Mouse (Mus musculus) macrophage (primary cell): ENCODE data around the gene Itch. TPM values are rescaled to one million over a fixed set of nuclear protein-coding genes. Genes with fewer than 3 reads are reported as not detected.

Experiments
- polyA plus RNA-seq: library from polyadenylated mRNA; stranded (reverse); fragments of 250-400 nt; gene quantifications from 3 replicates; pipeline ENCODE4 v1.2.4, GENCODE M21; 2018; ENCODE audit warnings: inconsistent platforms

Itch gene
- polyA plus RNA-seq, 1 experiment from 2014 or later, result 34.9 TPM

Other genes starting within 250 kb of the Itch start
- gene Eif2s2, start 240.6 kb upstream of the Itch start, polyA plus RNA-seq, result 113 to 188 TPM (median 127 TPM) in 3 replicates
- not detected in 3 replicates for gene Gm14226, start 115.2 kb upstream of the Itch start, polyA plus RNA-seq
- 11.2 to 40.1 TPM (median 16.2 TPM) in 3 replicates for gene Ahcy, start 59.0 kb upstream of the Itch start, polyA plus RNA-seq
- 226 to 667 TPM (median 283 TPM) in 3 replicates for gene Dynlrb1, start 103.0 kb downstream of the Itch start, polyA plus RNA-seq
- 10.1 to 33.5 TPM (median 21.2 TPM) in 3 replicates for gene Map1lc3a, start 142.8 kb downstream of the Itch start, polyA plus RNA-seq
- gene Pigu, start 223.9 kb downstream of the Itch start, polyA plus RNA-seq, result 26.4 to 67.1 TPM (median 39.7 TPM) in 3 replicates
- 38.4 to 62.3 TPM (median 55.4 TPM) in 3 replicates for gene Trp53inp2, start 247.6 kb downstream of the Itch start, polyA plus RNA-seq